Comparison of ENCODE assay signal across 11 mouse cellular contexts in genomic region chr5:102977138-102977537, GRCm38 (mm10).
DNase-seq lines count a peak whose midpoint lies in the region; ATAC-seq and TF ChIP-seq lines count a peak whose summit lies in the region.
"Had no signal": no experiment of that assay in that cellular context is flagged by ENCODE, and none has a peak within 500 bp of the region (broad histone marks: within the 10 kb centered on the region; RNA-seq: fewer than 3 reads in every experiment).

No protein-coding gene starts in this region.

- no peaks in the 10 kb centered on the region for H3K27me3 ChIP-seq in embryonic facial prominence, embryonic 10.5 days (replicated peaks; ENCODE audit: low read depth, poor library complexity, severe bottlenecking)
- no peaks in the 10 kb centered on the region for H3K27me3 ChIP-seq in hindbrain, embryonic 15.5 days
- no peaks in the 10 kb centered on the region for H3K27me3 ChIP-seq in stomach, postnatal 0 days (ENCODE audit: control insufficient read depth, insufficient read depth, low read length)

- 49% methylated on average over 6 of the region's 6 CpGs for WGBS in embryonic facial prominence, embryonic 10.5 days
- WGBS in hindbrain, embryonic 15.5 days: 44% methylated on average over 6 of the region's 6 CpGs
- 48% methylated on average over 6 of the region's 6 CpGs for WGBS in stomach, postnatal 0 days

- H3K9ac ChIP-seq in hindbrain, embryonic 15.5 days: no peak overlapping the region
- H3K9ac ChIP-seq in stomach, postnatal 0 days (ENCODE audit: low read length): no peak overlapping the region

- TF ChIP-seq CTCF in stomach, postnatal 0 days (IDR thresholded peaks at IDR 0.05; ENCODE audit: low read depth): no peak

- H3K4me1 ChIP-seq in embryonic facial prominence, embryonic 10.5 days: peaks cover 11% of the 10 kb centered on the region
- peaks cover 14% of the 10 kb centered on the region for H3K4me1 ChIP-seq in hindbrain, embryonic 15.5 days (replicated peaks)
- H3K4me1 ChIP-seq in stomach, postnatal 0 days (replicated peaks; ENCODE audit: control insufficient read depth, insufficient read depth): no peaks in the 10 kb centered on the region

- H3K36me3 ChIP-seq in embryonic facial prominence, embryonic 10.5 days (replicated peaks): no peaks in the 10 kb centered on the region
- no peaks in the 10 kb centered on the region for H3K36me3 ChIP-seq in hindbrain, embryonic 15.5 days
- H3K36me3 ChIP-seq in stomach, postnatal 0 days (ENCODE audit: control insufficient read depth, insufficient read depth, low read length): no peaks in the 10 kb centered on the region

- ATAC-seq in hindbrain, embryonic 15.5 days (ENCODE audit: low FRiP score, low read depth): peak; percentile 56; the same call in 1 of the 2 replicates
- ATAC-seq in stomach, postnatal 0 days (ENCODE audit: low FRiP score, low TSS enrichment): no peak

- H3K4me3 ChIP-seq in embryonic facial prominence, embryonic 10.5 days: no peak overlapping the region
- no peak overlapping the region for H3K4me3 ChIP-seq in hindbrain, embryonic 15.5 days
- H3K4me3 ChIP-seq in stomach, postnatal 0 days (ENCODE audit: low read depth, low read length): no peak overlapping the region
- H3K4me3 ChIP-seq: heart, adult 2 months had no signal

- H3K4me2 ChIP-seq in hindbrain, embryonic 15.5 days: no peak overlapping the region
- H3K4me2 ChIP-seq in stomach, postnatal 0 days (replicated peaks; ENCODE audit: low read depth): no peak overlapping the region

- no peak for TF ChIP-seq EP300 in stomach, postnatal 0 days (optimal IDR thresholded peaks at IDR 0.05)

- peak; percentile 3 for DNase-seq in lung, postnatal 10 days
- no peak for DNase-seq in lung, postnatal 36 days
- peak; percentile 14 for DNase-seq in embryonic facial prominence, embryonic 10.5 days (ENCODE audit: low spot score)
- peak; percentile 24 for DNase-seq in stomach, postnatal 0 days (ENCODE audit: low spot score)
- no peak for DNase-seq in cerebellum, adult 9-11 months
- no peak for DNase-seq in spleen, postnatal 36 days (ENCODE audit: low spot score in 2 of 2)
- DNase-seq: adrenal gland, postnatal 10 days; cerebellum, postnatal 14 days; heart, adult 2 months; right cerebral cortex, adult 18-20 months had no signal

- H3K27ac ChIP-seq in embryonic facial prominence, embryonic 10.5 days (replicated peaks): no peak overlapping the region
- H3K27ac ChIP-seq in hindbrain, embryonic 15.5 days (replicated peaks): peak overlapping the region; percentile 50
- H3K27ac ChIP-seq in stomach, postnatal 0 days (replicated peaks): no peak overlapping the region
- H3K27ac ChIP-seq: heart, adult 2 months had no signal

- no peaks in the 10 kb centered on the region for H3K9me3 ChIP-seq in embryonic facial prominence, embryonic 10.5 days
- no peaks in the 10 kb centered on the region for H3K9me3 ChIP-seq in hindbrain, embryonic 15.5 days
- no peaks in the 10 kb centered on the region for H3K9me3 ChIP-seq in stomach, postnatal 0 days (ENCODE audit: control insufficient read depth, low read length)

Comparison
In these comparisons a context has a peak if more than half of its experiments do, and no peak if none do; other contexts are left out.
1. DNase-seq: peak in lung, postnatal 10 days (single experiment), embryonic facial prominence, embryonic 10.5 days (single experiment) and stomach, postnatal 0 days (single experiment); none in lung, postnatal 36 days (single experiment), cerebellum, adult 9-11 months (single experiment) and spleen, postnatal 36 days (0 of 2).